Mouse (Mus musculus): ENCODE results near the gene Gm11562. TPM values are rescaled to one million over a fixed set of nuclear protein-coding genes. Genes with fewer than 3 reads are reported as not detected.
"Not testable (repeated sequence)": the region's sequence is repeated elsewhere in the genome, so short reads cannot be mapped to it uniquely, and the experiment has no call there.

Gm11562 gene
- polyA plus RNA-seq (2012; rRNA removed): not detected in 2 replicates

GRCm38 (mm10) chr11:99620335-99620734, at the start of gene Gm11562:
Gene Gm11562, minus strand, starts transcription at chr11:99620435.
- TF ChIP-seq POLR2A (IDR thresholded peaks at IDR 0.05; ENCODE audit: borderline replicate concordance, extremely low read depth, insufficient read depth, insufficient read length, poor library complexity, severe bottlenecking) (no peak), CTCF (IDR thresholded peaks at IDR 0.05; ENCODE audit: borderline replicate concordance, extremely low read depth, insufficient read depth, insufficient read length) (no peak)

GRCm38 (mm10) chr11:99665860-99666259, 45.6 kb upstream of the Gm11562 start, which contains the start of gene Krtap4-6:
Gene Krtap4-6, minus strand, starts transcription at chr11:99665960.
- no peak for DNase-seq (ENCODE audit: low read depth)
- no peak for TF ChIP-seq POLR2A (IDR thresholded peaks at IDR 0.05; ENCODE audit: borderline replicate concordance, extremely low read depth, insufficient read depth, insufficient read length, poor library complexity, severe bottlenecking)
- no peak for TF ChIP-seq CTCF (IDR thresholded peaks at IDR 0.05; ENCODE audit: borderline replicate concordance, extremely low read depth, insufficient read depth, insufficient read length)

More at GRCm38 (mm10) chr11:99620335-99620734, at the start of gene Gm11562:
- no peak for DNase-seq (ENCODE audit: low read depth)

GRCm38 (mm10) chr11:99662802-99663201, 42.6 kb upstream of the Gm11562 start:
- no peak for DNase-seq (ENCODE audit: low read depth)
- TF ChIP-seq CTCF (IDR thresholded peaks at IDR 0.05; ENCODE audit: borderline replicate concordance, extremely low read depth, insufficient read depth, insufficient read length) (no peak), POLR2A (IDR thresholded peaks at IDR 0.05; ENCODE audit: borderline replicate concordance, extremely low read depth, insufficient read depth, insufficient read length, poor library complexity, severe bottlenecking) (no peak)

GRCm38 (mm10) chr11:99659256-99659655, 39.0 kb upstream of the Gm11562 start:
- TF ChIP-seq POLR2A (IDR thresholded peaks at IDR 0.05; ENCODE audit: borderline replicate concordance, extremely low read depth, insufficient read depth, insufficient read length, poor library complexity, severe bottlenecking) (no peak), CTCF (IDR thresholded peaks at IDR 0.05; ENCODE audit: borderline replicate concordance, extremely low read depth, insufficient read depth, insufficient read length) (no peak)
- no peak for DNase-seq (ENCODE audit: low read depth)

- not testable (repeated sequence) for DNase-seq (ENCODE audit: low read depth)
Measured at GRCm38 (mm10) chr11:99658467-99659010, 38.3 kb upstream of the Gm11562 start, which contains the start of gene Gm11563. Gene Gm11563, minus strand, starts transcription at chr11:99658960.

GRCm38 (mm10) chr11:99657051-99657450, 36.8 kb upstream of the Gm11562 start:
- TF ChIP-seq CTCF (IDR thresholded peaks at IDR 0.05; ENCODE audit: borderline replicate concordance, extremely low read depth, insufficient read depth, insufficient read length) (no peak), POLR2A (IDR thresholded peaks at IDR 0.05; ENCODE audit: borderline replicate concordance, extremely low read depth, insufficient read depth, insufficient read length, poor library complexity, severe bottlenecking) (no peak)
- DNase-seq (ENCODE audit: low read depth): no peak

- DNase-seq (ENCODE audit: low read depth): no peak
- no peak for TF ChIP-seq CTCF (IDR thresholded peaks at IDR 0.05; ENCODE audit: borderline replicate concordance, extremely low read depth, insufficient read depth, insufficient read length)
- no peak for TF ChIP-seq POLR2A (IDR thresholded peaks at IDR 0.05; ENCODE audit: borderline replicate concordance, extremely low read depth, insufficient read depth, insufficient read length, poor library complexity, severe bottlenecking)
Measured at GRCm38 (mm10) chr11:99650136-99650535, 29.9 kb upstream of the Gm11562 start, which contains the start of gene Gm11555. Gene Gm11555, minus strand, starts transcription at chr11:99650236.

GRCm38 (mm10) chr11:99646444-99646843, 26.2 kb upstream of the Gm11562 start:
- DNase-seq (ENCODE audit: low read depth): no peak
- TF ChIP-seq POLR2A (IDR thresholded peaks at IDR 0.05; ENCODE audit: borderline replicate concordance, extremely low read depth, insufficient read depth, insufficient read length, poor library complexity, severe bottlenecking): no peak

- TF ChIP-seq CTCF (IDR thresholded peaks at IDR 0.05; ENCODE audit: borderline replicate concordance, extremely low read depth, insufficient read depth, insufficient read length): no peak
- TF ChIP-seq POLR2A (IDR thresholded peaks at IDR 0.05; ENCODE audit: borderline replicate concordance, extremely low read depth, insufficient read depth, insufficient read length, poor library complexity, severe bottlenecking): no peak
- DNase-seq (ENCODE audit: low read depth): peak; percentile 56
Measured at GRCm38 (mm10) chr11:99644351-99644750, 24.1 kb upstream of the Gm11562 start.

GRCm38 (mm10) chr11:99643635-99644139, 23.5 kb upstream of the Gm11562 start, which contains the start of gene Krtap4-7:
Gene Krtap4-7, minus strand, starts transcription at chr11:99644089.
- DNase-seq (ENCODE audit: low read depth): not testable (repeated sequence)

- no peak for TF ChIP-seq POLR2A (IDR thresholded peaks at IDR 0.05; ENCODE audit: borderline replicate concordance, extremely low read depth, insufficient read depth, insufficient read length, poor library complexity, severe bottlenecking)
- no peak for TF ChIP-seq CTCF (IDR thresholded peaks at IDR 0.05; ENCODE audit: borderline replicate concordance, extremely low read depth, insufficient read depth, insufficient read length)
- no peak for DNase-seq (ENCODE audit: low read depth)
Measured at GRCm38 (mm10) chr11:99640926-99641325, 20.7 kb upstream of the Gm11562 start.

- peak; percentile 16 for DNase-seq (ENCODE audit: low read depth)
- TF ChIP-seq CTCF (IDR thresholded peaks at IDR 0.05; ENCODE audit: borderline replicate concordance, extremely low read depth, insufficient read depth, insufficient read length): no peak
- TF ChIP-seq POLR2A (IDR thresholded peaks at IDR 0.05; ENCODE audit: borderline replicate concordance, extremely low read depth, insufficient read depth, insufficient read length, poor library complexity, severe bottlenecking): no peak
Measured at GRCm38 (mm10) chr11:99637086-99637485, 16.9 kb upstream of the Gm11562 start.

Measured in brain, embryonic 14.5 days (tissue).